Mouse (Mus musculus) forelimb bud, embryonic 11.5 days (tissue): Measurements from ENCODE around the gene Sult2b1.
A peak's percentile ranks its signal among the peaks of the same experiment; 100 is the strongest.

Experiments
- DNase-seq: peaks from one replicate; pipeline ENCODE4 v3.0.0-alpha.2; 2012; ENCODE audit warnings: low read depth, low spot score

Sult2b1 gene

DNA sequence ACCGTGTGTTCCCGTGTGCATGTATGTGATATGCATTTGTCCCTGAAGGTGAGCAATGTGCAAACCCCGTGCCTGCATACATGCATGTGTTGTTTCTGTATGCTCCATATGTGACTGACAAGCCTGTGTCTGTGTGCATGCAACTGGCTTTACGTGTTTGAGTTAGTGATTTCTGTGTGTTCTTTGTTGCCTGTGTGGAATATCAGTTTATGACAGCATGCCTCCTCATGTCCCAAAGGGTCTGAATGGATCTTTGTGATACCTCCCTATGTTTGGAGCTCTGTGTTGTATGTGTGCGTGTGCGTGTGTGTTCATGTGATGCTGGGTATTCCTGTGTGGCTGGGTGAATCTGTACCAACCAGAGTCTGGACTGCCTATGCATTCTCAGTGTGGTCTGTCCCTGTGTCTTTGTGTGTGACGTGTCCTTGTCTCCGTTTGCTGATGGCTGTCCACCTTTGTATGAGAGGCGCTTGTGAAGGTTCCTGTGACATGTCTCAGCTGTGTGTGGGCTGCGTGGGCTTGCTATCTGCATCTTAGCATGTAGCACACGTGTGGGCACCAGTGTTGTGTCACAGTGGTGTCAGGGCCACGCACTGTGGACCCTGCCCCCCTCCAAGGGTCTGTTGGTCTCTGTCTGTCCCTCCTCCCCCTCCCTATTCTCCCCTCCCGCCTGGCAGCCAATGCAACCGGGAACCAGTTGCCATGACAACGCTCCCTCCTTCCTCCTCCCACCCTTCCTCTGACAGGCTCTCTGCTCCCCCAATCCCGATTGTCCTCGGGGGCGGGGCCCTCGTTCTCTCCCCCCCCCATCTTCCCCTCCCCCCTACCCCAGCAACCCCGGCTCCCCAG, at the start of gene Sult2b1:
Gene Sult2b1 (minus strand): TSS at position 146 of the 849 bp plus-strand sequence.
- peak; percentile 94 for DNase-seq

DNA sequence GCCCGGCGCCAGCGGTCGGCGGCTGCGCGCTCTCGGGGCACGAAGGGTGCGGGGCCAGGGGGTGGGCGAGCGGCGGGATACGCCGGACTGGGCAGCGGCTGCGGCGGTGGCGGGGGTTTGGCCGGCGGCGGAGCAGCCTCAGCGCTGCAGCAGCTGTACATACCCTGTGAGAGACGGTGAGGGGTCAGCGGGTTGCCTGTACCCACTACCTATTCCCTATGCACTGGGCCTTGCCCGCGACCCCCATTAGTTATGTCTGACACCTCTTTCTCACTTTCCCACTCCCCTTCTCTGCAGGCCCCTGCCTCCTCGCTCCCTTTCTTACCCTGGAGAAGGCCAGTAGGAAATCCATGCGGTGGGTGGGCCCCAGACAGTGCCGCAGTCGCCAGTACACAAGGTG, 49.5 kb upstream of the Sult2b1 start:
- no peak for DNase-seq

DNA sequence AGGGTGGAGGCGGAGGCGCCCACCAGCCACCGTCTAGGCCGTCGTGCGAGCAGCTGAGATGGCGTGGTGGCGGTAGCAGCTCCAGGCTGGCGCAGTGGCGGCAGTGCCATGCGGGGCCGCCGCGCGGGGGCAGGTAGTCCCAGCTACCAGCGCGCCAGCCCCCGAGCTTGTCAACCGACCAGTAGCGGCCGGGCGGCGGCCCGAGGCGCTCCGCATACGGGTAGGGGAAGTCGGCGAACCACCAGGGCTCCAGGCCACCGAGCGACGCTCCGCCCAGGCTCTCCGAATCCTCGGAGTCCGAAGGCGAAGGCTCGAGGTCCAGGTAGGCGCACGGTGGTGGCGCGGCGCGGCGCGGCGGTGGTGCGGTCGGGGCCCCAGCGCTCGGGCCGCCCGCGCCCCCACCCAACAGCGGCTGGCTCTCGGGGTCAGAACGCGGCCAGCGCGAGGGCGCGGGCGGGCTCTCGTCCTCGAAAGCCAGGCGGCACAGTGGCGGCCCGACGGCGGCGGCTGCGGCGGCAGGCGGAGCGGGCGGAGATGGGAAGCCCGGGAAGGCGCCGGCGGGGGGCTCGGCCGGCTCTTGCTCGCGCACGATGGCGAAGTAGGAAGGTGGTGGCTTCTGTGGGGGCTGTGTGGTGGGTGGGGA, 48.8 kb upstream of the Sult2b1 start:
- no peak for DNase-seq

DNA sequence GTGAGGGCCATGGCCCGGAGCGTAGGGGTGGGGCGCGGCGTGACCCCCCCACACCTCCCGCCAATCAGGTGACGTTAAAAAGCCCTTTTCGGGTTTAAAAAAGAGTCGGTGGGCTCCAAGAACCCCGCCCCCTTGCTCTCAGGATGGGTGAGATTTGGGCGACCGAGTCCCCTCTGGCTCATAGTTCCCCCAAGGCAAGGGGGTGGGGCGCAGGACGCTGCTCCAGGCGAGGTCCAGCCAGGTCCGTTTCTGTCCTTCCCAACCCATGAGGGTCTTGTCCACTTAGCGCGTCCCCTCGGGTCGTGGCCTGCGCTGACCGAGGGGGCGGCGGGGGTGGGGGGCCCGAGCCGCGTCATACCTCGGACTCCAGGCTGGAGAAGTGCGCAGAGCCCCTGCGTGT, 48.0 kb upstream of the Sult2b1 start:
- DNase-seq = no peak

DNA sequence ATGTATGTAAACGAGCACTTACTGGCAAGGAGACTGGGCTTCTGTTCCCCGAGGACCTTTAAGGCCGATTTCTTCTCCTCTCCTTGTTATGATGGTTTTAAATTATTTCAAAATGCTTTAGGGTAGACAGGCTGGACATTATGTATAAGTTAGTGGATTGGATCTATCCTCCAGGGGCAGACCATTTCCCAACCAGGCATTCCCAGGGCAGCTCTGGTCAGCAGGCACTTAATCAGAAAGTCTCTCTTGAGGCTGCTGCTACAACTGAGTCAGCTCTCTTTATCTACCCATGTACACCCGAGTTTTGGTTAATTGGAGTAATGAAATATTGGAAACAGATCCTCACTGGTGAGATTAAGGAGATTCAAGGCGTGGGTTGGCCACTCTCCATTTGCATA, 46.7 kb upstream of the Sult2b1 start:
- no peak for DNase-seq

DNA sequence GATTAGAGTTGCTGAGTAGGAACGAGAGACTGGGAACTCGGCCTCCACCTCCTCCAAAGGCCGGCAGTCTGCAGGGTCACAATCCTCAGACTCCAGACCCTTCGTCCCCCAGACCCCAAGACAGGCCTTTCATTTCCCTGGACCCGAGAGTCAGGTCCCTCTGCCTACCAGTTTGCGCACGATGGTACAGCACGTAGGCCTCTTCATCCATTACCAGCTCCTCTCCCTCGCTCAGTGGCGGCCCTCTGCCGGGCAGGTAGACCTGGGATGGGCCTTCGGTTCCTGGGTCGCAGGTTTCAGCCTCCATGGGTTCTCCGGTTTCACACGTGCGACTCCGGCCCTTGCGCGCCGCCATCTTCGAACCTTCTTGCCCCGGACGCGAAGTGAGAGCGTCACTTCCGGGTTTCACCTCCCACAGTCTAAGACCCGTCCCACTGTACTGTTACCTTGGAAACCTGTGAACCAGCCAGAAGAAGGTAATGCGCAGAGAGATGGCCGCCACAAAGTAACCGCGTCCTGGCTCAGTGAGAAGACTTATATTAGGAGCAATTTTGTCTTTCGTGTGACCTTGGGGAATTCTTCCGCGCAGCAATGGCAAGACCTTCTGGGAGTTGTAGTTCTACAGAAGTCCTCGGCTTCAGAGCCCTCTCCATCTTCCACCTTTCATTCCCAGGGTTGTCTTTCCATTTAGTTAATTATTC, 46.1 kb upstream of the Sult2b1 start, which contains the start of gene Grwd1:
Gene Grwd1 (minus strand): TSS at position 518 of the 701 bp plus-strand sequence.
- DNase-seq = peak; percentile 92

DNA sequence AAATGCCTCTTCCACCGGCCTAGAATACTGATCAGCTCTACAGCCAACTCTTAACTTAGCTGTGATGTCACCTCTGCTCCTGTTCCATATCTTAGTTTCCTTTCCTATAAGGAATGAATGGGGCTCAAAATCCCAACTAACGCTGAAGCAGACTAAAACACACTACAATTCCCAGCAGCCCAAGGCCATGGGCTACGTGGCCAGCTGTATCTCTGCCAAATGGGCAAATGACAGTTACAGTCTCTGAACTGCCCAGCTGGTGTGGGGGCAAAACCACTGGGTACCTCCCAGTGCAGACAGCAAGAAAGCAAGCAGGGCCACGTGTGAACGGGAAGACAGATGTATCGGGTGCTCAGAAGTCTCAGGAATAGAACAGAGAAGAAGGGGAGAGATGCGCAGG, 42.2 kb upstream of the Sult2b1 start:
- DNase-seq = no peak

DNA sequence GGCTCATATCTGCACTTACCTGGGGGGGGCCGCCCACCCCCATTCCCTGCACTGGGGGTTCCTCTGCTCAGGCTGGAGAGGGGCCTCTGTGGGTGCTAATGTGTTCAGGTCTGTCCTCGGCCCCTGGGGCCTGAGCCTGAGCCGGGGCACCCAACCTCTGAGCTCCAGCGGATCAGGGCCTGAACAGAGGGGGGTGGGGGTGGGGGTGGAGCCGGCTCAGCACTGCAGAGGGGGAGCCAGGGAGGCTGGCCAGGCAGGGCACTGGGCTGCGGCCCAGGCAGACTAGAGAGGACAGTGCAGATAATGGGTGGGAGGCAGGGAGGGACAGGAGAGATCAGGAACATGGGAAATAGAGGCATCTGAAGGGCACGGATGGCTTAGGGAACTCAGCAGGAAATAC, 40.1 kb upstream of the Sult2b1 start, which contains the start of gene Kcnj14:
Gene Kcnj14 (minus strand): TSS at position 185 of the 400 bp plus-strand sequence.
- DNase-seq = no peak

DNA sequence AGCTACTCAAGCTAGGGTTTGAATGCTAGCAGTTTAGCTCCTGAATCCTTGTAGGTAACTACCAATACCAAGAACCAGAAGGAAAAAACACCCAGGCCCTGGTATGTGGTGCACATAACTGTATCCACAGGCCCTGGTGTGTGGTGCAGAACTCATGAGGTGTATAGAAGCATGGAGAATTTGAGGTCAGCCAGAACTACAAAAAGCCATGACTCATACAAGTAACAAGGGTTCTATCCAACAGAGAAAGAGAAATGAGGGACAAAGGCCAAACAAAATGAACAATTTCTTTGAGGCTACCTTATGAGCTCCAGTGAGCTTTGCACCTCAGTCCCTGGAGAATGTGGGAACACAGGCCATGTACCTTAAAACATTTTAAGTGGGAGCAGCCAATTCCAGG, 36.4 kb upstream of the Sult2b1 start:
- no peak for DNase-seq

DNA sequence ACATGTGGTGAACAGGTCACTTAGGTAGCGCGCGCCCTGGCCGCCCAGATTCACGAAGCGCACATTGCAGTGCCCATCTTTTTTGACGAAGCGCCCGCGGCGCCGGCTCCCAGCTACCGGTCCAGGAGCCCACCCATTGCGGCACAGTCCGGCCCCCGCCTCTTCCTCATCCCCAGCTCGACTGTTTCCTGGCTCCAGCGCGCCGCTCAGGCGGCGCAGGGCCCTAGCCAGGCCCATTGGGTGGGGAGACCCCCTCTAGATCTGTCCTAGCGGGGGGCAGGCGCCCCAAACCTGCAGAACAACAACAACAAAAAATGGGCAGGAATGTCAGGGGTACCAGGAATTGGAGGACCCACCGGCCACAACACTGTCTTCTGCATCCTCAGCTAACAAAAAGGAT, 35.4 kb upstream of the Sult2b1 start:
- no peak for DNase-seq

DNA sequence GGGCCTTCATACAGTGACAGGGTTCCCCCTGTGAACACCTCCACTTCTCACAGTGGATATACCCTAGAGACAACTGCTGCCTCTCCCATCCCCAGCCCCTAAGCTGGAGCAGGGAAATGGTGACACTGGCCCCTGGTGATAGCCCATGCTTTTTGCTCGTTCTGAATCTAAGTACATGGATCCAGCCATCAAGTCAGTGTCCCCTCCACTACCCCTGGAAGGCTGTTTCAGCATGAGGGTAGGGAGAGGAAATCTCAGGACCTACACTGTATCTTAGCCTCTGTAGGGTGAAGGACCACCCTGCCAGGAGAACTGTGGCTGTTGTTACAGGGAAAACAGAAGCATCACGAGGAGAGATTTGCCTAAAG, 31.5 kb upstream of the Sult2b1 start:
- no peak for DNase-seq

DNA sequence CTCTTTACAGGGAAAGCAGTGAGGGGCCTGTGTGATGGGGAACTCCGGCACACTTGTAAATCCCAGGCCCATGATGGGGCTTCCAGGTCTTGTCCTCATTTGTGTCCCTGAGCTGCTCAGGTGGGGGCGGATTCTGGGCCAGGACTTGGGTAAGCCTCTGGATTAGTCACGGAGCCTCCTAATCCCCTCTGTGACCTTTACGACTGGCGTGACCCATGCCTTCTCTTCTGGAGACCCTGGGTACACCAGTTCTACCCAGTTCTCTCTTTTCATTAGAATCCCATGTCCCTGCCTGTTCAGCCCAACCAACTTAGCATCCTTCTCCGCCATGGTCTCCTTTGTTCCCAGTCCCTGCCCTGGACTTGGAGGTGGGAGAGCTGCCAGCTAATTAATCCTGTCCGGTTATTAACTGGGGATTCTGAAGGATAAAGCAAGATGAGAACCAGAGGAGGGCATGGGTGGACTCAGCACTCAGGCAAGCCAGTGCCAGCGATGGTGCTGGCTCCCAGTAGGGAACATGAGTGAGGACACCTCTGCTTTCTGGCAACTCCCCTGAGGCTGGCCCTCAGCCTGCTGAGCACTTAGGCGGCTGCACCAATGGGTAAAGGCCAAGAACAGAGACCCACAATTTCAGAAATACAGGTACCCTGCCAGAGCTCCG, 31.0 kb upstream of the Sult2b1 start:
- no peak for DNase-seq

DNA sequence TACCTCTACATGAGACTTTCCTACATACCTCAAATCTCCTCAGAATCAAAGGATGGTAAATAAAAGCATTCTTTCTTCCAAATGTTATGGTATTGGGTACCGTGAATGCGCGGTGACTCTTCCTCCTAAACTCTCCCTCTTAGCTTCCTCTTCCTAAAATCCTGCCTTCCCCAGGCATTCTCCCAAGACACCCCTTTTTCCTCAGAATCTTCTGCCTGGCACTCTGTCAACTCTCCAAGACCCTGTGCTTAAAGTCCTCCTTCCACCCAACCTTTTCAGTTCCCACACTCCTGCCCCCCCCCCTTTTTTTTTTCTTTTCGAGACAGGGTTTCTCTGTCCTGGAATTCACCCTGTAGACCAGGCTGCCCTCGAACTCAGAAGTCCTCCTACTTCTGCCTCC, 30.4 kb upstream of the Sult2b1 start:
- DNase-seq = no peak

DNA sequence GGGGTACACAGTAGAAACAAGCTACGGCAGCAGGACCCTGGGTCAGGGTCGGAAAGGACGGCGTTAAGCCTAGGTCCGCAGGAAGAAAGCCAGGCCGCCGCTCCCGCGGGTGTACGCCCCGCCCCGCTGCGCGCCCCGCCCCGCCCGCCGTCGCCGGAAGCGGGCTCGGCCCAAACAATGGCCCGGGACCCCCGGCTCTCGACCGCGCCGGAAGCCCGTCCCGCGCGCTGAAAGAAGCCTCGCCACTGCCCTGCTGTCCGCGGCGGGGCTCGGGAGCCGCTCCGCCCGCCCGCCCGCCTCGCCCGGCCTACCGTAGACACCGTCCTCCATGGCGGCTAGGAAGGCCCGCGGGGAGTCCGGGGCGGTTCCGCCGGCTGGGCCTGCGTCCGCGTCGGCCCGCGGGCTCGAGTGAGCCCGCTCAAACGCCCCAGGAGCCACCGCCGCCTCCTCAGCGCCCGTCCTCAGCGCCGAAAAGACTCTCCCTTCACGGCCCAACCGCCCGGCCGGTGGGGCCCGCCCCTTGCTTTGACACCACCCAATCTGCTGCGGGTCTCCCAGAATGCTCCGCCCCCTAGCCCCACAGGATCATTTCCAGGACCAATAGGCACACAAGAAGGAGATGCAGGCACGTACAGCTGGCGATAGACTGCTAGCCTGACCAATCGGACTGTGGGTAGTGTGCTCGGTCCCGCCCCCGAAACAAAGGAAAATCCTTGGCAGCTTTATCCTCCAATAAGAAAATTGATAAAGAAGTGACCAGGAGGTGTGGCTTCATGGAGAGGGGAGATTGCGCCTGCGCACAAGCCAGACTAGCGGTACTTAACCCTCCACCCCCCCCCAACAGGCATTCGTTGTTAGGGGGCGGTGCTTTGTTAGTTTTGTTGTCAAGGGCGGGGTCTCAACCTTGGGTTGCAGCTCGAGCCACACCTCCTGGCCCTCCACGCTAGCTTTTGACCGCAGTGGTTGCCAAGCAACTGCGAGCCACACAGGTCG, 29.6 kb upstream of the Sult2b1 start, which contains the start of gene Cyth2:
Gene Cyth2 (minus strand): TSS at position 795 of the 993 bp plus-strand sequence.
- peak; percentile 99 for DNase-seq

DNA sequence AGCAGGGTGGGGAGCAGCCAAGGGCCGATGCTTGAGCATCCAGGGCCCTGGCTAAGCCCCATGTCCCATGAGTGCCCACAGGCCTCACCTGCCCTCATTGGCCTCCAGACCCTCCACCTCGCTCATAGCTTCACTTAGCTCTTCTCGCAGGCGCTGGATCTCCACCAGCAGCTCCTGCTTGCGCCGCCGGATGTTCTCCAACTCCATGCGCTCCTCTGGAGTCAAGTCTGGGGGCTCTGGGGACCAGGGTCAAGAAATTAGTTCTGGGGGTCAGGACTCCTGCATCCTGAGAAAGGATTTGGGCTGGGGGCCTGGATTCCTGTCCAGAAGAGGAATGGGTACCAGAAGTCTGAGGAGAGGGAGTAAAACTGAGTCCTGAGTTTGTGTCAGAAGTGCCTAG, 28.5 kb upstream of the Sult2b1 start:
- no peak for DNase-seq

DNA sequence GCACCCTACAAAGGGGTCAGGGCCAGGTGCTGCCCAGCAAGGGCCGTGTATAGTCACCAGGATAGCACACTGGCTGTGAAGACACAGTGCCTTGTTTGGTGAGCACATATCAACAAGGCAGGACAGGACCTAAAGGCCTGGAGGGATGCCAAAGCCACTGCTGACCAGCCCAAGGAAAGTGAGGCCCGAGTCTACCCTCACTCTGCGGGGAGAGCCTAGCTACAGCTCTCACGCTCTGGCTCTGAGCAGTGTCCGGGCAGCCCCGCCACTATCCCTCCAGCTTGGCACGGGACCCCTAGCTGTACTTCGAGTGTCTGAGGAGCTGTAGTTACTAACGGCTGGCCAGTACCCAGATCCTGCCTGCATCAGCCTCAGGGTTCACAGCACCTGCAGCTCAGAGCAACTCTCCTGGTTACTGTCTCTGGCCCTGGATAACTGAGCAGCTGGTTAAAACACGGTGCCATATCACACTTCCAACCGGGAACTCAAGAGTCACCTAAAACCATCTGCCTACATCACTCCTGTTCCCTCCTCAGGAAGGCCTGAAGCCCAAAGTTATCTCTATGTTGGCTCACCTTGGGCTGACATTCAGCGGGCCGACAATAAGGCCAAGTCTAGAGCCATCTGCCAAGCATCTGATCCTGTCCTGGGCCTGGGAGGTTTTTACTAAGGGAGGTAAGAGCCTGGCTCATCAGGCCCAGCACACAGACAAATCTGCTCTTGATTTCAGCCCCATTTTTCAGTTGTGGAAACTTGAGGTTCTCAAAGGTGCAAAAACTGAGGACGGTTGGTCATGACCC, 25.0 kb upstream of the Sult2b1 start:
- no peak for DNase-seq

DNA sequence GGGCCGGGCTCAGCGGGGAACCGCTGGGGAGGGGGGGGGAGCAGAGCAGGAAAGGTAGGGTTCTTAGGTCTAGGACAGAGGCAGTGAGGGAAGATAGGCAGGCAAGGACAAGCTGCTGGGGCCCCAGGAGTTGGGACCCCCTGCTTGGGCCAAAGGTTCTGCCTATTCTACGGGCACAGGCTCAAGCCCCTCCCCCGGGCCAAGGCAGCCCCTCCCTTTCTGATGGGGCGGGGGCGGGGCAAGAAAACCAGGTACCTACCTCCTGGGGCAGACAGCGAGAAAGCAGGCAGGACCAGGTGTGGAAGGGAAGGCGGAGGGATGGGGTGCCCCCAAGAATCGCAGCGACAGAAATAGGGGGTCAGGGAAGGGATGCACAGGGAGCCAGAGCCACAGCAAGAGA, 24.0 kb upstream of the Sult2b1 start:
- no peak for DNase-seq

DNA sequence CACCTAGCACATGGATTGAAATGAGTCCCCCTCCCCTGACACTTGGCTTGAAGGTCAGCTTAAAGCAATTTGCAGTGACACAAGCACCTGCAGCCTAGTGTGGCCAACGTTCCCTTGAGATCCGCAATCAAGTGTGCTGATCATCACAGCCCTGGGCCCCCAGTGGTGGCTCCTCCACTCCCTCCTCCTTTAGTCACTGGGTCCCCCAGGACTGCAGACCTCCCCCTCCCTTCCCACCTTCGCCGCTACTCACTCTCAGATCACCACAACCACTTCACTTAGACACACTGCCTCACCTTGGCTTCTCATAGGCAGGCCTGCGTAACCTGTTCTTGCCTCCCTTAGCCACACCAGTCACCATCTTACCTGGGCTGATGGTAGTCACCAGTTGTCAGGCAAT, 21.5 kb upstream of the Sult2b1 start:
- DNase-seq = no peak

DNA sequence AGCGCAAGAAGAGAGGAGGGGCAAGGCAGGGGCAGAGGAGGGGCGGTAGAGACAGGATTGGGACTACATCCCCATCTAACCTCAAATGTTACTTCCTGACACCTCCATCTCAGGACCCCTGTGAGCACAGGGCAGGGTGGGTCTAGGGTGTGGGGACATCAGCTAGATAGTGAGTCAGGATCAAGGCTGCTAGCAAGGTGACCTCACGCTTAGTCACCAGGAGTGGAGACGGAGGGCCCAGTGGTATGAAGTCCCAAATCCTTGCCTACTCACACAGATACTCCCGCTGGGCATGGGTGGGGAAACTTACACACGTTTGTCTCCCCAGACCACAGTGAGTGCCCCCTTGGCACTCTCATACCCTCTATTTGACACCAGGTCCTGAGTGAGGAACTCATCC, 18.1 kb upstream of the Sult2b1 start:
- no peak for DNase-seq

DNA sequence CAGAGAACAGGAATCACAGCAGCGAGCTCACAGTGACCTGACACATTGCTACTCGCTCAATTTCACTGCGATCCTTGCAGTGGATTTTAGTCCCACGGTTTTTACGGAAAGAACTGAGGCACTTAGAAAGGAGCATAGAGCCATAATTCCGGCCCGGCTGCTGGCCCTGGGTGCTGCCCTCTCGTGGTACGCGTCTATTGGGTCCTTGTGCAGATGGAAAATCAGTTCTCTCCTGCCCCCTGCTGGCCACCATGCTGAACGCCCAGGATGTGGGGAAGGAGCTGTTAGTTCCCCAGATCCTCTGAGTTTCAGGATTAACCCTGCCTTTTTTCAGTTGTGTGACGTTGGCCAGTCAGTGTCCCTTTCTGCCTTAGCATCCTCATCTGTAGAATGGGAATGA, 16.9 kb upstream of the Sult2b1 start:
- peak; percentile 93 for DNase-seq
